Mouse (Mus musculus): Measurements from ENCODE around the gene Fgd5. TPM values are rescaled to one million over a fixed set of nuclear protein-coding genes. Genes with fewer than 3 reads are reported as not detected.

Gene Fgd5
- total and polyA plus RNA-seq, 3 experiments: not detected

DNA sequence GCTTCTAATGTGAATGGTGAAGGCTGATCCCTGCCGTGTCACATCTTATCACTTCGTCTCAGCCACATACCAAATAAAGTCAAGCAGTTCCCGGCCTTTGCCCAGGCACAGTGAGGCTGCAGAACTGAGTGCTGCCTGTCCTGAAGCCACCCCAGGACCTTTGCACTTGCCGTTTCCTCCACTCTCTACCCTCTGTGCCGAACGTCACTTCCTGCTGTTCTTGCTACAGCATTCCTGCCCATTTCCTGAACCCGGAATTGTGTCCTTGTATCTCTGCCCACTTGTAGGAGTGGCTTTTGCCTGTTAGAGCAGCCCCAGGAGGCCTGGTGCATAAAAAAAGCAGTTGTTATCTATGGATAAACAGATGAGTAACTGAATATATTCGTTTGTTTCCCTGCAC lies 52.0 kb downstream of the Fgd5 start:
- H3K27me3 ChIP-seq (replicated peaks): peaks cover 6% of the 10 kb centered on the region
- H3K9me3 ChIP-seq (replicated peaks; ENCODE audit: low read length): no peaks in the 10 kb centered on the region
- in situ Hi-C loops (cut with MboI; ENCODE audit: low pct_ligation_motif_present, low pct_unique_long_range_greater_than_20kb, low sequenced_read_pairs): no loop called here
- no peak overlapping the region for H3K9ac ChIP-seq (ENCODE audit: insufficient read depth, low read depth)
- no peak overlapping the region for H3K27ac ChIP-seq (ENCODE audit: insufficient read depth, low read depth)
- no peak overlapping the region for H3K4me2 ChIP-seq (ENCODE audit: insufficient read depth, low read depth, poor library complexity, severe bottlenecking)
- H3K4me1 ChIP-seq (ENCODE audit: control insufficient read depth in 1 of 2, insufficient read depth in 2 of 2): peaks cover 5 to 23% of the 10 kb centered on the region in 2 experiments; a peak in 2 of 4 replicates
- H3K79me2 ChIP-seq (replicated peaks; ENCODE audit: control insufficient read depth, extremely low read depth, insufficient read depth, poor library complexity, severe bottlenecking): no peaks in the 10 kb centered on the region
- H3K36me3 ChIP-seq (replicated peaks in 1 of 2; ENCODE audit: control insufficient read depth in 1 of 2, insufficient read depth in 1 of 2, low read length in 1 of 2): no peaks in the 10 kb centered on the region
- no peak for DNase-seq (ENCODE audit: extremely low read depth)
- H3K4me3 ChIP-seq (replicated peaks in 1 of 3; ENCODE audit: low read depth in 2 of 3, low read length in 2 of 3, poor library complexity in 1 of 3): no peak overlapping the region
- no peak for TF ChIP-seq MAFK (IDR thresholded peaks at IDR 0.05; ENCODE audit: insufficient replicate concordance, low read length)
- TF ChIP-seq CTCF (conservative IDR thresholded peaks at IDR 0.05 in 1 of 2, IDR thresholded peaks at IDR 0.05 in 1 of 2; ENCODE audit: low read depth in 2 of 2, low read length in 2 of 2): no peak
- TF ChIP-seq IRF4 (IDR thresholded peaks at IDR 0.05; ENCODE audit: low read depth, low read length): no peak
- no peak for TF ChIP-seq TCF12 (IDR thresholded peaks at IDR 0.05; ENCODE audit: low read depth, low read length)
- no peak for TF ChIP-seq HCFC1 (IDR thresholded peaks at IDR 0.05; ENCODE audit: low read depth, low read length)
- no peak for TF ChIP-seq MAZ (IDR thresholded peaks at IDR 0.05; ENCODE audit: low read depth, low read length)
- no peak for TF ChIP-seq GABPA (IDR thresholded peaks at IDR 0.05; ENCODE audit: insufficient replicate concordance, low read depth, low read length)
- no peak for TF ChIP-seq POLR2A (IDR thresholded peaks at IDR 0.05; ENCODE audit: low read depth, low read length)
- no peak for TF ChIP-seq TBP (conservative IDR thresholded peaks at IDR 0.05; ENCODE audit: low read depth, low read length)
- TF ChIP-seq NRF1 (IDR thresholded peaks at IDR 0.05; ENCODE audit: low read depth, low read length): no peak
- TF ChIP-seq RAD21 (IDR thresholded peaks at IDR 0.05; ENCODE audit: low read depth, low read length): no peak
- no peak for TF ChIP-seq POLR2AphosphoS2 (IDR thresholded peaks at IDR 0.05; ENCODE audit: low read depth, low read length)
- TF ChIP-seq MAX (IDR thresholded peaks at IDR 0.05; ENCODE audit: low read length): no peak
- dilution Hi-C loops (cut with MboI; ENCODE audit: extremely low pct_ligation_motif_present, extremely low pct_unique_long_range_greater_than_20kb, low sequenced_read_pairs): no loop called here

DNA sequence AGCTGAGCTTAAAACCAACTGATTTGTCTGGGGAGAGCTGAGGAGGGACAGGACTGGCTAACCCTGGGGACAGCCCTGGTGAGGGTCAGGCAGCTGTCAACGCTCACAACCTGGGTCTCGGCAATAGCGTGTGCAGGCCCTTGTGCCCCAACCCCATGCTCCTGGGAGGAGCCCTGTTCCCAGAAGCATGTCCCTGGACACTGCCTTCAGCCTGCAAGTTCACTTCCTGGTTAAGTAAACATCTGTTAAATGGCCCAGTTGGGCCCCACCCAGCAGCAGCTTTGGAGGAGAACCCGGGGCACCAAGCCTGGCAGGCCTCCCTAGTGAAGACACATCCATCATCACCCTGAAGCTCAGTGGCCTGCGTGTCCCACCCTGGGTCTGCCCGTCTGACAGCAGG lies 56.0 kb downstream of the Fgd5 start:
- Histone ChIP-seq H3K36me3 (replicated peaks in 1 of 2; ENCODE audit: control insufficient read depth in 1 of 2, insufficient read depth in 1 of 2, low read length in 1 of 2) (no peaks in the 10 kb centered on the region), H3K4me3 (replicated peaks in 1 of 3; ENCODE audit: low read depth in 2 of 3, low read length in 2 of 3, poor library complexity in 1 of 3) (no peak overlapping the region), H3K27ac (ENCODE audit: insufficient read depth, low read depth) (no peak overlapping the region), H3K9ac (ENCODE audit: insufficient read depth, low read depth) (no peak overlapping the region), H3K79me2 (replicated peaks; ENCODE audit: control insufficient read depth, extremely low read depth, insufficient read depth, poor library complexity, severe bottlenecking) (no peaks in the 10 kb centered on the region), H3K4me1 (ENCODE audit: control insufficient read depth in 1 of 2, insufficient read depth in 2 of 2) (peaks cover 5 to 23% of the 10 kb centered on the region in 2 experiments; a peak in 2 of 4 replicates), H3K27me3 (replicated peaks) (peaks cover 12% of the 10 kb centered on the region), H3K9me3 (replicated peaks; ENCODE audit: low read length) (no peaks in the 10 kb centered on the region), H3K4me2 (ENCODE audit: insufficient read depth, low read depth, poor library complexity, severe bottlenecking) (no peak overlapping the region)
- in situ Hi-C loops (cut with MboI; ENCODE audit: low pct_ligation_motif_present, low pct_unique_long_range_greater_than_20kb, low sequenced_read_pairs) (no loop called here), dilution Hi-C loops (cut with MboI; ENCODE audit: extremely low pct_ligation_motif_present, extremely low pct_unique_long_range_greater_than_20kb, low sequenced_read_pairs) (no loop called here)
- DNase-seq (ENCODE audit: extremely low read depth): no peak
- TF ChIP-seq POLR2A (IDR thresholded peaks at IDR 0.05; ENCODE audit: low read depth, low read length): no peak

DNA sequence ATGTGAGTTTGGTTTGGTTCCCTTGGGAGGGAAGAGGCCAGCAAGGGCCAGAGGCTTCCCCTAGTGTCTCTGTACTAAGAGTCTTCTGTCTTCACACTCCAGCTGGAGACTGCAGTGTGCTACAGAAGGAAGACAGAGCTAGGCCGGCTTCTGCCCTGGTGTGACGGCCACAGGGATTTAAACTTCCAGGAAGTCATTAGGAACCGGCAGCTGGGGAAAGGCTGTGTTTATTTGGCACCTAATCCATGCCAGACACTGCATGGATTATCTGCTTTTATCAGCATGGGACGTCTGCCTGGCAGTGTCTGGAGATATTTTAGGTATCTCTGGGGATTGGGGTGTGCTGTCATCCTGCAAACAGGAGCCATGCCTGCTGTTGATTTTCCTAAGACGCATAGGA lies 57.7 kb downstream of the Fgd5 start:
- dilution Hi-C loops (cut with MboI; ENCODE audit: extremely low pct_ligation_motif_present, extremely low pct_unique_long_range_greater_than_20kb, low sequenced_read_pairs) (no loop called here), in situ Hi-C loops (cut with MboI; ENCODE audit: low pct_ligation_motif_present, low pct_unique_long_range_greater_than_20kb, low sequenced_read_pairs) (no loop called here)
- DNase-seq (ENCODE audit: extremely low read depth): no peak
- Histone ChIP-seq H3K9me3 (replicated peaks; ENCODE audit: low read length) (no peaks in the 10 kb centered on the region), H3K79me2 (replicated peaks; ENCODE audit: control insufficient read depth, extremely low read depth, insufficient read depth, poor library complexity, severe bottlenecking) (no peaks in the 10 kb centered on the region), H3K4me2 (ENCODE audit: insufficient read depth, low read depth, poor library complexity, severe bottlenecking) (no peak overlapping the region), H3K27me3 (replicated peaks) (peaks cover 19% of the 10 kb centered on the region), H3K36me3 (replicated peaks in 1 of 2; ENCODE audit: control insufficient read depth in 1 of 2, insufficient read depth in 1 of 2, low read length in 1 of 2) (no peaks in the 10 kb centered on the region), H3K27ac (ENCODE audit: insufficient read depth, low read depth) (no peak overlapping the region), H3K9ac (ENCODE audit: insufficient read depth, low read depth) (no peak overlapping the region), H3K4me1 (ENCODE audit: control insufficient read depth in 1 of 2, insufficient read depth in 2 of 2) (peaks cover 0 to 23% of the 10 kb centered on the region in 2 experiments; a peak in 2 of 4 replicates), H3K4me3 (replicated peaks in 1 of 3; ENCODE audit: low read depth in 2 of 3, low read length in 2 of 3, poor library complexity in 1 of 3) (no peak overlapping the region)
- TF ChIP-seq TCF12 (IDR thresholded peaks at IDR 0.05; ENCODE audit: low read depth, low read length) (no peak), SIN3A (IDR thresholded peaks at IDR 0.05; ENCODE audit: low read length) (no peak), ZC3H11A (IDR thresholded peaks at IDR 0.05; ENCODE audit: low read depth, low read length) (no peak), CHD2 (IDR thresholded peaks at IDR 0.05; ENCODE audit: low read length) (no peak), CHD1 (IDR thresholded peaks at IDR 0.05; ENCODE audit: low read depth, low read length) (no peak), USF2 (conservative IDR thresholded peaks at IDR 0.05; ENCODE audit: low read depth, low read length) (no peak), MAFK (IDR thresholded peaks at IDR 0.05; ENCODE audit: insufficient replicate concordance, low read length) (no peak), CTCF (conservative IDR thresholded peaks at IDR 0.05 in 1 of 2, IDR thresholded peaks at IDR 0.05 in 1 of 2; ENCODE audit: low read depth in 2 of 2, low read length in 2 of 2) (no peak), SMC3 (IDR thresholded peaks at IDR 0.05; ENCODE audit: low read depth, low read length) (no peak), JUND (conservative IDR thresholded peaks at IDR 0.05; ENCODE audit: low read depth, low read length) (no peak), MAX (IDR thresholded peaks at IDR 0.05; ENCODE audit: low read length) (no peak)

Data from CH12.LX (cell line).